Mouse (Mus musculus) limb, embryonic 13.5 days (tissue): ENCODE data around the gene Doxl2. TPM values are rescaled to one million over a fixed set of nuclear protein-coding genes. Genes with fewer than 3 reads are reported as not detected.
A peak's percentile ranks its signal among the peaks of the same experiment; 100 is the strongest.

Source experiments
- ATAC-seq: fragments of 200-750 bp; cut with Nextera tagmentation; 2 replicates; pipeline ENCODE4 v1.8.0; 2017; ENCODE audit warnings: low read depth, moderate number of reproducible peaks, moderate TSS enrichment; ENCODE audit not compliant: low FRiP score
- H3K27ac ChIP-seq: fragments of 300-500 bp; sonication (generic); 2 replicates; pipeline ENCODE4 v1.5.1; 2015; ENCODE audit warnings: inconsistent platforms, mild to moderate bottlenecking, moderate library complexity
- H3K27me3 ChIP-seq: fragments of 300-500 bp; sonication (generic); 2 replicates; pipeline ENCODE4 v1.6.1; 2015; ENCODE audit warnings: mild to moderate bottlenecking, inconsistent platforms
- H3K36me3 ChIP-seq: fragments of 300-500 bp; sonication (generic); 2 replicates; pipeline ENCODE4 v1.6.1; 2015; ENCODE audit warnings: inconsistent platforms, mild to moderate bottlenecking, moderate library complexity
- H3K4me1 ChIP-seq: fragments of 300-500 bp; sonication (generic); 2 replicates; pipeline ENCODE4 v1.6.1; 2015; ENCODE audit warnings: inconsistent platforms
- H3K4me2 ChIP-seq: fragments of 300-500 bp; sonication (generic); replicated peaks from 2 replicates; pipeline ENCODE4 v1.6.1; 2015; ENCODE audit warnings: inconsistent platforms, mild to moderate bottlenecking, moderate library complexity
- H3K4me3 ChIP-seq: fragments of 300-500 bp; sonication (generic); 2 replicates; pipeline ENCODE4 v1.5.1; 2015; ENCODE audit warnings: moderate library complexity, mild to moderate bottlenecking, inconsistent platforms
- H3K9ac ChIP-seq: fragments of 300-500 bp; sonication (generic); 2 replicates; pipeline ENCODE4 v1.6.1; 2015; ENCODE audit warnings: mild to moderate bottlenecking, inconsistent platforms
- H3K9me3 ChIP-seq: fragments of 300-500 bp; sonication (generic); 2 replicates; pipeline ENCODE4 v1.6.1; 2016; ENCODE audit warnings: inconsistent platforms
- WGBS: fragments of 180-500 bp; shearing (Covaris S2); methylation state at CpG from one replicate; pipeline ENCODE4 v1.1.7; 2015; 5-methylcytosine and 5-hydroxymethylcytosine counted together
- polyA plus RNA-seq: library from polyadenylated mRNA; unstranded; fragments of >200 nt; fragmentation: Nextera tagmentation; extraction: Ambion mirVana; gene quantifications from 2 replicates; pipeline ENCODE4 v1.2.1, GENCODE M21; 2015

Gene Doxl2
- polyA plus RNA-seq, 1 experiment from 2014 or later, result not detected

DNA sequence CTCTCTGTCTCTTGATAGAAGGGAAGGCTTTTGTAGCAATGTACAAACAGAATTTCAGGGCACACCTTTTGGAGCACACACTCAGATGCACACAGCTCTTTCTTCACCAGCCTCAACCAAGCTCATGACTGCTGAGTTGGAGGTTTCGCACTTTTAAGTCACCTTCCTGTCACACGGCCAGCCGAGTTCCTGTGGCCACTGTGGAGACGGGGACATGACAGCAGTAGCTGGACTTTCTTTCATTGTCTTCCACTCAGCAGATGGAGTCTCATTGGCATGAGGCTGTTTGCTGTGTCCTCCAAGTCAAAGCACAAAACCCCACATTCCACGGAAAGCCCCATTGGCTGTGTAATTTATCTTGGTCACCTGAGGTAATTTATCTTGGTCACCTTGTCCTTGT is 36.4 kb downstream of the Doxl2 start:
- WGBS, result 75% methylated on average over 5 of the region's 5 CpGs
- H3K27me3 ChIP-seq, result peaks cover 7% of the 10 kb centered on the region; the same call in 1 of the 2 replicates
- H3K4me1 ChIP-seq, result peaks cover 13% of the 10 kb centered on the region
- H3K4me3 ChIP-seq, result no peak overlapping the region
- no peak overlapping the region for H3K27ac ChIP-seq
- no peak for ATAC-seq
- H3K9me3 ChIP-seq, result no peaks in the 10 kb centered on the region
- H3K4me2 ChIP-seq, result no peak overlapping the region
- H3K36me3 ChIP-seq, result no peaks in the 10 kb centered on the region
- no peak overlapping the region for H3K9ac ChIP-seq

DNA sequence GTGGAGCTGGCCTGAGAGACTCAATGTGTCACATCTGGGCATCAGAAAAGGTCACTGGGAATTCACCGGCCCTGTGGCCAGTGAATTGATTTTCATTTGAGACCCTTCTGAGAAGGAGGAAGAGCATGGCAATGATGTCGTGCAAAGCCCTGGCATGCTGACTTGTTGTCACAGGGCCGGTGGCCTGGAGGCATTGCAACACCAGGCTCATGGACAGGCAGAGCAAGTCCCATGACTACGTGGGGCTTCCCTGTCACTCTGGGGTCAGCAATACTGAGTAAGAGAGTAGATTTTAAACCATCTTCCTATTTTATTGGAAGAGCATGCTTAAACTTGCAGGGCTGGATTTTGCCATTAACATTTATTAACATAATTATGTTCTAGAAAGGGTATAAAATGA is 38.3 kb downstream of the Doxl2 start:
- Histone ChIP-seq H3K9ac (no peak overlapping the region), H3K27me3 (peaks cover 5% of the 10 kb centered on the region; the same call in 1 of the 2 replicates), H3K4me1 (peaks cover 13% of the 10 kb centered on the region), H3K4me3 (no peak overlapping the region), H3K4me2 (no peak overlapping the region), H3K27ac (no peak overlapping the region), H3K36me3 (no peaks in the 10 kb centered on the region), H3K9me3 (no peaks in the 10 kb centered on the region)
- WGBS, result 76% methylated on average over 4 of the region's 4 CpGs
- ATAC-seq, result no peak

DNA sequence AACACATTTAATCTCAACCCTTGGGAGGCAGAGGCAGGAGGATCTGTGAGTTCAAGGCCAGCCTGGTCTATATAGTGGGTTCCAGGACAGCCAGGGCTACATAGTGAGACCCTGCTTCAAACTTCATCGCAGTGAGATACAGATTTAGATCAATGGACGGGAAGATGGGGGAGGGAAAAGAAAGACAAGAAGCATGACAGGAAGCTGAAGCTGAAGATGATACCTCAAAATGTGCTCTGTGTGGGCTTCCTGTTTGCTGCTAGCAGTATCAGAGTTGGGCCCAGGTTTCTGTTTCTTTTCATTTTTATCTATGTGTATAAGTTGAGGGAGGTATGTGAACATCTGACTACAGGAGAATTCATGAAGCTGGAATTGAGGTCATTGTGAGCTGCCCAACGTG is 38.7 kb downstream of the Doxl2 start:
- peaks cover 5% of the 10 kb centered on the region; the same call in 1 of the 2 replicates for H3K27me3 ChIP-seq
- no peaks in the 10 kb centered on the region for H3K36me3 ChIP-seq
- H3K4me1 ChIP-seq, result peaks cover 9% of the 10 kb centered on the region
- no peak overlapping the region for H3K9ac ChIP-seq
- H3K4me2 ChIP-seq, result no peak overlapping the region
- no peak for ATAC-seq
- H3K4me3 ChIP-seq, result no peak overlapping the region
- H3K27ac ChIP-seq, result no peak overlapping the region
- WGBS, result 83% methylated on average over 3 of the region's 3 CpGs
- no peaks in the 10 kb centered on the region for H3K9me3 ChIP-seq

- Histone ChIP-seq H3K27me3 (peaks cover 2% of the 10 kb centered on the region; the same call in 1 of the 2 replicates), H3K9me3 (no peaks in the 10 kb centered on the region), H3K4me3 (no peak overlapping the region), H3K27ac (no peak overlapping the region), H3K4me2 (no peak overlapping the region), H3K4me1 (peaks cover 9% of the 10 kb centered on the region), H3K36me3 (no peaks in the 10 kb centered on the region), H3K9ac (no peak overlapping the region)
- WGBS, result 72% methylated on average over 12 of the region's 12 CpGs
- ATAC-seq, result no peak
Observed at GRCm38 (mm10) chr6:49017150-49017549, 42.4 kb downstream of the Doxl2 start.

- Histone ChIP-seq H3K9me3 (no peaks in the 10 kb centered on the region), H3K4me2 (no peak overlapping the region), H3K9ac (no peak overlapping the region), H3K36me3 (no peaks in the 10 kb centered on the region), H3K4me1 (peaks cover 9% of the 10 kb centered on the region), H3K27me3 (no peaks in the 10 kb centered on the region), H3K4me3 (no peak overlapping the region), H3K27ac (no peak overlapping the region)
- 100% methylated on average over 1 of the region's 1 CpGs for WGBS
- ATAC-seq, result no peak
Observed at GRCm38 (mm10) chr6:49019341-49019740, 44.6 kb downstream of the Doxl2 start.

GRCm38 (mm10) chr6:49021141-49022012 is 46.6 kb downstream of the Doxl2 start:
- Histone ChIP-seq H3K36me3 (no peaks in the 10 kb centered on the region), H3K4me3 (no peak overlapping the region), H3K27ac (no peak overlapping the region), H3K4me1 (peaks cover 9% of the 10 kb centered on the region), H3K4me2 (no peak overlapping the region), H3K9me3 (no peaks in the 10 kb centered on the region), H3K9ac (no peak overlapping the region), H3K27me3 (no peaks in the 10 kb centered on the region)
- 43% methylated on average over 14 of the region's 14 CpGs for WGBS
- ATAC-seq, result peak; percentile 32; the same call in 1 of the 2 replicates

DNA sequence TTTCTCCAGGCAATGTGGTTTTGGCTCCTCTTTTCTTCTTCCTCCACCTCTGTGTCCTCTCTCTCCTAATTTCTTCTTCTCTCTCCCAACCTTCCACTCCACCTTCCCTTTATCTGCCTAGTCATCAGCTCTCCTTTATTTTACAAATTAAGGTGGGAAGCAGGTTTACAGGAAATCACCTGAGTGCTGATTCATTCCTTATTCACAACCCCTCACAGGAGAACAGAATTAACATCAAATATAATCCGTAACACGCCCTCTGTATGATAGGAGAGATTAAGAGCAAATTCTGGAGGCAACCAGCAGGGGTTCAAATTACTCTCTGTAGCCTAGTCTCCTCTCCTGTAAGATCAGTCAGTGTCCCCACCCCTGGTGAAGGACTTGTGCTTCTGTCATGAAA is 47.6 kb downstream of the Doxl2 start:
- Histone ChIP-seq H3K9ac (no peak overlapping the region), H3K4me3 (no peak overlapping the region), H3K4me1 (peaks cover 9% of the 10 kb centered on the region), H3K9me3 (no peaks in the 10 kb centered on the region), H3K36me3 (no peaks in the 10 kb centered on the region), H3K4me2 (no peak overlapping the region), H3K27me3 (no peaks in the 10 kb centered on the region), H3K27ac (no peak overlapping the region)
- WGBS, result 85% methylated on average over 2 of the region's 2 CpGs
- no peak for ATAC-seq

GRCm38 (mm10) chr6:49023315-49023714 is 48.6 kb downstream of the Doxl2 start:
- WGBS, result 85% methylated on average over 10 of the region's 10 CpGs
- no peaks in the 10 kb centered on the region for H3K9me3 ChIP-seq
- H3K27ac ChIP-seq, result no peak overlapping the region
- H3K4me3 ChIP-seq, result no peak overlapping the region
- peaks cover 9% of the 10 kb centered on the region for H3K4me1 ChIP-seq
- no peak overlapping the region for H3K9ac ChIP-seq
- H3K36me3 ChIP-seq, result no peaks in the 10 kb centered on the region
- H3K27me3 ChIP-seq, result no peaks in the 10 kb centered on the region
- H3K4me2 ChIP-seq, result no peak overlapping the region
- no peak for ATAC-seq

- Histone ChIP-seq H3K27me3 (no peaks in the 10 kb centered on the region), H3K4me3 (no peak overlapping the region), H3K4me2 (no peak overlapping the region), H3K27ac (no peak overlapping the region), H3K4me1 (peaks cover 9% of the 10 kb centered on the region), H3K36me3 (no peaks in the 10 kb centered on the region), H3K9me3 (no peaks in the 10 kb centered on the region), H3K9ac (no peak overlapping the region)
- WGBS, result 76% methylated on average over 7 of the region's 7 CpGs
- no peak for ATAC-seq
Observed at GRCm38 (mm10) chr6:49025290-49025689, 50.5 kb downstream of the Doxl2 start.

DNA sequence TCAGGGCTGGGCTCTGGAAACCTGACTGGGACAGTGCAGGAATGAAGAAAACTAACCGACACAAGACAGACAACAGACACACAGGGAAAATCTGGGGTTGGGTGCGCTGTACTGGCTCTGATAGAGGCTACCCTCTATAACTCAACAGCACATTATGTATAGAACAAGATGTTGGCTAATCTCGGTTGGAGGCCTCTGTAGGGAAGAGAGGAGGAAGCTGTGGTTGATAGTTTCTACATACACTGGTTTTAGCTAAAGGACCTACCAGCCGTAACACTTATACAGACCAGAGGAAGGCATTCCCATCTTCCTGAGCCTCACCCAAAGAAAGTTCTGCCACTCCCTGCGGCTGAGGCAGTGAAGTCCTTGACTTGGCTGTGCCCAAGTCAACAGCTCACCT is 51.7 kb downstream of the Doxl2 start:
- Histone ChIP-seq H3K9ac (no peak overlapping the region), H3K4me3 (no peak overlapping the region), H3K36me3 (no peaks in the 10 kb centered on the region), H3K4me2 (no peak overlapping the region), H3K27ac (no peak overlapping the region), H3K27me3 (no peaks in the 10 kb centered on the region), H3K9me3 (no peaks in the 10 kb centered on the region), H3K4me1 (peaks cover under 1% of the 10 kb centered on the region)
- 85% methylated on average over 5 of the region's 5 CpGs for WGBS
- no peak for ATAC-seq

- 78% methylated on average over 6 of the region's 6 CpGs for WGBS
- H3K36me3 ChIP-seq, result no peaks in the 10 kb centered on the region
- no peak overlapping the region for H3K4me2 ChIP-seq
- no peak overlapping the region for H3K27ac ChIP-seq
- no peaks in the 10 kb centered on the region for H3K27me3 ChIP-seq
- no peak overlapping the region for H3K4me3 ChIP-seq
- H3K9me3 ChIP-seq, result no peaks in the 10 kb centered on the region
- H3K9ac ChIP-seq, result no peak overlapping the region
- H3K4me1 ChIP-seq, result no peaks in the 10 kb centered on the region
- ATAC-seq, result no peak
Observed at GRCm38 (mm10) chr6:49028019-49028418, 53.3 kb downstream of the Doxl2 start.
